ENCODE assay signal across 9 mouse cellular contexts in genomic region chr19:41734685-41735084, GRCm38 (mm10). TPM values are rescaled to one million over a fixed set of nuclear protein-coding genes. Genes with fewer than 3 reads are reported as not detected.
DNase-seq lines count a peak whose midpoint lies in the region; ATAC-seq and TF ChIP-seq lines count a peak whose summit lies in the region.
"Had no signal": no experiment of that assay in that cellular context is flagged by ENCODE, and none has a peak within 500 bp of the region (broad histone marks: within the 10 kb centered on the region; RNA-seq: fewer than 3 reads in every experiment).

No protein-coding gene starts in this region.

- no peak overlapping the region for H3K4me3 ChIP-seq in kidney, adult 2 months (ENCODE audit: insufficient read depth, low read depth, low read length)
- H3K4me3 ChIP-seq in layer of hippocampus, adult 2 months: no peak overlapping the region

- no peak for TF ChIP-seq POLR2A in kidney, adult 2 months (IDR thresholded peaks at IDR 0.05; ENCODE audit: low read depth, low read length)

- H3K4me1 ChIP-seq in kidney, adult 2 months (ENCODE audit: control insufficient read depth, insufficient read depth, low read length): no peaks in the 10 kb centered on the region

- H3K27me3 ChIP-seq in kidney, adult 2 months (replicated peaks; ENCODE audit: control insufficient read depth, insufficient read depth, low read length): no peaks in the 10 kb centered on the region

- no peak for TF ChIP-seq CTCF in kidney, adult 2 months (conservative IDR thresholded peaks at IDR 0.05; ENCODE audit: insufficient read depth, insufficient read length, low read depth, low read length)
- no peak for TF ChIP-seq CTCF in layer of hippocampus, adult 2 months (conservative IDR thresholded peaks at IDR 0.05)

- H3K36me3 ChIP-seq in kidney, adult 2 months (ENCODE audit: control insufficient read depth, insufficient read depth, low read length): no peaks in the 10 kb centered on the region

- ATAC-seq in erythroblast, adult 5-6 weeks (replicated peaks; ENCODE audit: low FRiP score, poor library complexity, severe bottlenecking): peak; percentile 37; the same call in 1 of the 2 replicates

- 31% methylated on average over 10 of the region's 10 CpGs for WGBS in kidney, adult 2 months

- no peak overlapping the region for H3K27ac ChIP-seq in kidney, adult 2 months (ENCODE audit: insufficient read depth, low read depth, low read length)
- H3K27ac ChIP-seq in layer of hippocampus, adult 2 months: peak overlapping the region; percentile 70

- DNase-seq in kidney, postnatal 4 days: peak; percentile 34 to 58
- no peak for DNase-seq in kidney, adult 2 months
- peak; percentile 77 to 82 for DNase-seq in layer of hippocampus, adult 2 months (ENCODE audit: low spot score in 2 of 2)
- peak; percentile 53 for DNase-seq in retina, postnatal 7 days (ENCODE audit: low read depth, low spot score)
- DNase-seq in gastrocnemius, postnatal 4 days (ENCODE audit: low spot score in 2 of 2): no peak
- DNase-seq in cerebellum, adult 18-20 months: no peak
- DNase-seq in spleen, adult 12 weeks (ENCODE audit: low spot score): no peak

RNA-seq across cellular contexts. Expression of gene Slit1, which starts 8.8 kb away (rescaled TPM):
- 0.05 and 0.17 TPM in 2 replicates for polyA plus RNA-seq in kidney, adult 2 months (2012; rRNA removed)
- total RNA-seq in erythroblast, adult 5-6 weeks (2015; ENCODE audit: low replicate concordance): 0.42 TPM in 1 of 2 replicates, not detected in the other
- total RNA-seq in erythroblast, adult 5-6 weeks (2017; ENCODE audit: low replicate concordance): 0.14 and 0.51 TPM in 2 replicates
- 100 to 1,000 TPM; 232 to 244 TPM for total RNA-seq in layer of hippocampus, adult 2 months (2021)
- total RNA-seq in gastrocnemius, postnatal 4 days (2021): 1 to 10 TPM; 1.2 to 2.3 TPM
- total RNA-seq: neutrophil, adult 5-6 weeks had no signal

Comparison
In these comparisons a context has a peak if more than half of its experiments do, and no peak if none do; other contexts are left out.
1. DNase-seq: peak in kidney, postnatal 4 days (2 of 2), layer of hippocampus, adult 2 months (2 of 2) and retina, postnatal 7 days (single experiment); none in kidney, adult 2 months (single experiment), gastrocnemius, postnatal 4 days (0 of 2), cerebellum, adult 18-20 months (0 of 2) and spleen, adult 12 weeks (single experiment).
2. RNA of gene Slit1, which starts 8.8 kb away (total RNA-seq): 232 to 244 TPM in layer of hippocampus, adult 2 months; 1.2 to 2.3 TPM in gastrocnemius, postnatal 4 days and 0.14 to 0.51 TPM in erythroblast, adult 5-6 weeks; every median in the first group is over 10 times any median in the second.